Mouse (Mus musculus) erythroblast, embryonic 14.5 days (primary cell): ENCODE results near the gene Selenom.

Experiments
- GATA1 ChIP-seq: IDR thresholded peaks from 2 replicates; pipeline ENCODE4 v1.6.1; 2012; ENCODE audit warnings: low read length, inconsistent platforms, mixed read lengths
- TAL1 ChIP-seq: IDR thresholded peaks from 3 replicates; pipeline ENCODE4 v1.6.1; 2012; ENCODE audit warnings: low read length, inconsistent platforms, mixed read lengths

DNA sequence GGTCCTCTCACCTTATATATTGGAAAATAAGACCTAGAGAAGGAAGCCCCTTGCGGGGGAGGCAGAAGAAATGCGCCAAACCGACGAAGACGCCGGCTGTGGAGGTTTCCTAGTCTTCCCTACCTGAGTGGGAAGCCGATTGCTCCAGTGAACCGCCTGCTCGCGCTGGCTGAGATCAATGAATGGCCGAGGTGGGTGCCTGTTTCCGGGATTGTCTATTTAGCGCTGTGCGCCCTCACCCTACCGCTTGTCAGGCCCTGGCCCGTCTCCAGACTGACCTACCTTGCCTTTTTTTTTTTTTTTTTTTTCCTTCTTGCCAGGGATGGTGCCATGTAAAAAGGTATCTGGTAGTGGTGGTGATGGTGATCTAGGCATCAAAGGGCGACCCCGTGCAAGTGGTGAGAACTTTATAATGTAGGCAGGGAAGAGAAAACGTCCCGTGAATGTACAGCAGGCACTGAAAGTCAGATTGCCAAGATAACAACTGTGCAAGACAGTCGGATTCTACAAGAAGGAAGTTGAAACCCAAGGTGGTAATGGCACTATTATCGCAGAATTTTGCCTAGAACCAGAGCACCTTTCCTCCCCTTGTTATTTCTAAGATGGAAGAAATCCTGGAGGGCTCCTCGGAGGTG lies 26.1 kb downstream of the Selenom start, which contains the start of gene Smtn:
- TF ChIP-seq TAL1 (no peak), GATA1 (no peak)
